Mouse (Mus musculus) G1E (cell line): ENCODE data around the gene Coq6.

Experiments used
- CTCF ChIP-seq: IDR thresholded peaks from 2 replicates; pipeline ENCODE4 v1.5.1; 2012; ENCODE audit warnings: low read depth, low read length, inconsistent platforms, mixed read lengths
- GATA1 ChIP-seq: IDR thresholded peaks from 2 replicates; pipeline ENCODE4 v1.6.1; 2012; ENCODE audit warnings: borderline replicate concordance, low read length, inconsistent platforms, mixed read lengths
- GATA2 ChIP-seq: IDR thresholded peaks from 2 replicates; pipeline ENCODE4 v1.6.1; 2012; ENCODE audit warnings: low read depth, low read length, inconsistent platforms, borderline replicate concordance
- TAL1 ChIP-seq: conservative IDR thresholded peaks from 2 replicates; pipeline ENCODE4 v1.6.1; 2012; ENCODE audit warnings: low read depth, low read length, inconsistent platforms, mixed read lengths

GRCm38 (mm10) chr12:84404541-84404940, 43.1 kb downstream of the Coq6 start:
- no peak for TF ChIP-seq CTCF
- TF ChIP-seq TAL1, result no peak
- TF ChIP-seq GATA2, result no peak
- TF ChIP-seq GATA1, result no peak
